Comparison of ENCODE assay signal across 8 mouse cellular contexts in the genomic region with DNA sequence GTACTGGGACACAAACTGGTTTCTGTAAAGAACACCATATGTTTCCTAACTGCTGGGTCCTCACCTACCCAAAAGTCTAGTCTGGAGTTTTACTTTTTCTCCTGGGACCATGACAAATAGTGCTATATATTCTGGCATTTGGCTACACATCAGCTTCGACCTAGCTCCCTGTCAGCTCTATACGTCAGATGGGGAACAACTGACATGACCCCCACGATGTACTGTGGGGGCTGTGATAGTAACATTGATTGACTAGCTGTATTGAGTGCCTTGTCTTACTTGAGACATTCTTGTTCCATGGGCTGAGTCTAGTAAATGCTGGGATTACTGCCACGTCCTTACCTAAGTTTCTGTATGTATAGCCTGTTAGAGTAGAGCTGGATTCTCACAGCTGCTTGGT. TPM values are rescaled to one million over a fixed set of nuclear protein-coding genes. Genes with fewer than 3 reads are reported as not detected.
DNase-seq lines count a peak whose midpoint lies in the region; ATAC-seq and TF ChIP-seq lines count a peak whose summit lies in the region.

No protein-coding gene starts in this region.

- H3K36me3 ChIP-seq in heart, embryonic 13.5 days = peaks cover 56% of the 10 kb centered on the region
- H3K36me3 ChIP-seq in C2C12 (ENCODE audit: control insufficient read depth, insufficient read depth) = peaks cover 28% of the 10 kb centered on the region
- peaks cover 43% of the 10 kb centered on the region for H3K36me3 ChIP-seq in forebrain, embryonic 13.5 days (ENCODE audit: poor library complexity, severe bottlenecking)
- peaks cover 60% of the 10 kb centered on the region for H3K36me3 ChIP-seq in liver, embryonic 13.5 days

- H3K27me3 ChIP-seq in heart, embryonic 13.5 days (replicated peaks) = no peaks in the 10 kb centered on the region
- no peaks in the 10 kb centered on the region for H3K27me3 ChIP-seq in C2C12 (ENCODE audit: control insufficient read depth, insufficient read depth, insufficient read length)
- H3K27me3 ChIP-seq in forebrain, embryonic 13.5 days = no peaks in the 10 kb centered on the region
- no peaks in the 10 kb centered on the region for H3K27me3 ChIP-seq in liver, embryonic 13.5 days

- DNase-seq in heart, postnatal 25 days (ENCODE audit: low spot score) = no peak
- no peak for DNase-seq in liver, embryonic 13.5 days
- DNase-seq in frontal cortex, postnatal 14 days (ENCODE audit: low spot score in 2 of 2) = no peak
- DNase-seq in MN1 (ENCODE audit: low spot score) = no peak

- H3K79me2 ChIP-seq in C2C12 (ENCODE audit: control insufficient read depth, insufficient read depth) = peaks cover 98% of the 10 kb centered on the region

- no peaks in the 10 kb centered on the region for H3K9me3 ChIP-seq in heart, embryonic 13.5 days
- no peaks in the 10 kb centered on the region for H3K9me3 ChIP-seq in forebrain, embryonic 13.5 days (replicated peaks)
- H3K9me3 ChIP-seq in liver, embryonic 13.5 days (replicated peaks) = no peaks in the 10 kb centered on the region

- H3K79me3 ChIP-seq in C2C12 (ENCODE audit: low read depth) = peaks cover 76% of the 10 kb centered on the region

- WGBS in heart, embryonic 13.5 days = 29% methylated on average over 4 of the region's 4 CpGs
- WGBS in forebrain, embryonic 13.5 days = 57% methylated on average over 4 of the region's 4 CpGs
- WGBS in liver, embryonic 13.5 days (ENCODE audit: insufficient replicate concordance) = 58% methylated on average over 4 of the region's 4 CpGs

- peaks cover 83% of the 10 kb centered on the region for H3K4me1 ChIP-seq in heart, embryonic 13.5 days
- peaks cover 50% of the 10 kb centered on the region for H3K4me1 ChIP-seq in forebrain, embryonic 13.5 days
- H3K4me1 ChIP-seq in liver, embryonic 13.5 days (replicated peaks) = peaks cover 95% of the 10 kb centered on the region

- ATAC-seq in heart, embryonic 13.5 days (ENCODE audit: extremely low read depth, insufficient number of reproducible peaks, low FRiP score, low TSS enrichment) = no peak
- peak; percentile 43; the same call in 1 of the 2 replicates for ATAC-seq in forebrain, embryonic 13.5 days
- ATAC-seq in liver, embryonic 13.5 days (ENCODE audit: low read depth) = no peak
- no peak for ATAC-seq in monocyte, adult 5-6 weeks (replicated peaks; ENCODE audit: insufficient number of reproducible peaks, low FRiP score, low TSS enrichment, poor library complexity, severe bottlenecking)

- H3K27ac ChIP-seq in heart, embryonic 13.5 days (replicated peaks) = peak overlapping the region; percentile 97
- H3K27ac ChIP-seq in forebrain, embryonic 13.5 days = peak overlapping the region; percentile 87
- H3K27ac ChIP-seq in liver, embryonic 13.5 days = peak overlapping the region; percentile 88

- peak overlapping the region; percentile 56 for H3K4me2 ChIP-seq in heart, embryonic 13.5 days
- H3K4me2 ChIP-seq in forebrain, embryonic 13.5 days = peak overlapping the region; percentile 27
- 0 out of 2 replicates have a peak overlapping the region, but pooled peaks have one; percentile 0 for H3K4me2 ChIP-seq in liver, embryonic 13.5 days

- H3ac ChIP-seq in C2C12 (ENCODE audit: control insufficient read depth, insufficient read length, low read depth) = peak overlapping the region; percentile 14

- H3K4me3 ChIP-seq in heart, embryonic 13.5 days = peak overlapping the region; percentile 16; the same call in 1 of the 2 replicates
- H3K4me3 ChIP-seq in C2C12 (ENCODE audit: insufficient read depth, poor library complexity, severe bottlenecking) = no peak overlapping the region
- no peak overlapping the region for H3K4me3 ChIP-seq in forebrain, embryonic 13.5 days
- H3K4me3 ChIP-seq in liver, embryonic 13.5 days (replicated peaks) = no peak overlapping the region

- TF ChIP-seq CTCF in C2C12 (IDR thresholded peaks at IDR 0.05; ENCODE audit: control insufficient read depth, insufficient read depth, insufficient read length) = no peak

- peak overlapping the region; percentile 77 for H3K9ac ChIP-seq in heart, embryonic 13.5 days
- peak overlapping the region; percentile 43 for H3K9ac ChIP-seq in forebrain, embryonic 13.5 days
- H3K9ac ChIP-seq in liver, embryonic 13.5 days = peak overlapping the region; percentile 37; the same call in 1 of the 2 replicates

- intact Hi-C loops in heart, postnatal 25 days (cut with DNase I) = no loop called here

TF ChIP-seq in C2C12, 6 proteins besides CTCF, POLR2A, EP300 and RAD21:
- TF ChIP-seq USF1 (IDR thresholded peaks at IDR 0.05; ENCODE audit: low read depth) = no peak
- TF ChIP-seq FOSL1 (IDR thresholded peaks at IDR 0.05; ENCODE audit: insufficient read depth, low read length, poor library complexity, severe bottlenecking) = no peak
- TF ChIP-seq MAX (IDR thresholded peaks at IDR 0.05) = no peak
- no peak for TF ChIP-seq CEBPB (IDR thresholded peaks at IDR 0.05; ENCODE audit: low read depth)
- no peak for TF ChIP-seq MYOD1 (IDR thresholded peaks at IDR 0.05; ENCODE audit: control insufficient read depth, insufficient read length, low read depth)
- TF ChIP-seq MYOG (IDR thresholded peaks at IDR 0.05; ENCODE audit: control insufficient read depth, extremely low read depth, insufficient read length) = no peak

RNA-seq across cellular contexts. Expression of gene Mcl1, which starts 8.9 kb away (rescaled TPM):
- 36.0 and 36.2 TPM in 2 replicates for polyA plus RNA-seq in heart, embryonic 13.5 days (2015; fragmentation: Nextera tagmentation; extraction: Ambion mirVana)
- total RNA-seq in heart, postnatal 25 days (2021) = 100 to 1,000 TPM; 128 to 152 TPM
- 46.4 TPM for polyA plus RNA-seq in C2C12 (2012; fragmentation: generic; extraction: Trizol)
- polyA plus RNA-seq in forebrain, embryonic 13.5 days (2015; fragmentation: Nextera tagmentation; extraction: Ambion mirVana) = 40.3 and 44.0 TPM in 2 replicates
- 31.8 and 33.3 TPM in 2 replicates for polyA plus RNA-seq in liver, embryonic 13.5 days (2015; fragmentation: Nextera tagmentation; extraction: Ambion mirVana)
- total RNA-seq in monocyte, adult 5-6 weeks (2017) = 678 to 973 TPM (median 884 TPM) in 3 replicates

RNA-seq across cellular contexts. Expression of gene Adamtsl4, which starts 20.2 kb away (rescaled TPM):
- 4.8 and 7.3 TPM in 2 replicates for polyA plus RNA-seq in heart, embryonic 13.5 days (2015; fragmentation: Nextera tagmentation; extraction: Ambion mirVana)
- 10 to 100 TPM; 52.6 to 64.6 TPM for total RNA-seq in heart, postnatal 25 days (2021)
- 3.1 TPM for polyA plus RNA-seq in C2C12 (2012; fragmentation: generic; extraction: Trizol)
- 0.53 and 0.80 TPM in 2 replicates for polyA plus RNA-seq in forebrain, embryonic 13.5 days (2015; fragmentation: Nextera tagmentation; extraction: Ambion mirVana)
- 0.37 and 0.83 TPM in 2 replicates for polyA plus RNA-seq in liver, embryonic 13.5 days (2015; fragmentation: Nextera tagmentation; extraction: Ambion mirVana)
- 0.38 to 7.2 TPM (median 0.53 TPM) in 3 replicates for total RNA-seq in monocyte, adult 5-6 weeks (2017)

RNA-seq across cellular contexts. Expression of gene Ensa, which starts 42.7 kb away (rescaled TPM):
- 46.5 and 53.1 TPM in 2 replicates for polyA plus RNA-seq in heart, embryonic 13.5 days (2015; fragmentation: Nextera tagmentation; extraction: Ambion mirVana)
- 10 to 100 TPM; 67.4 to 72.2 TPM for total RNA-seq in heart, postnatal 25 days (2021)
- polyA plus RNA-seq in C2C12 (2012; fragmentation: generic; extraction: Trizol) = 42.0 TPM
- 98.1 and 108 TPM in 2 replicates for polyA plus RNA-seq in forebrain, embryonic 13.5 days (2015; fragmentation: Nextera tagmentation; extraction: Ambion mirVana)
- 33.4 and 36.8 TPM in 2 replicates for polyA plus RNA-seq in liver, embryonic 13.5 days (2015; fragmentation: Nextera tagmentation; extraction: Ambion mirVana)
- 127 to 153 TPM (median 131 TPM) in 3 replicates for total RNA-seq in monocyte, adult 5-6 weeks (2017)

Comparison
In these comparisons a context has a peak if more than half of its experiments do, and no peak if none do; other contexts are left out.
1. H3K4me2 ChIP-seq: peak in every context shown above with its lines; median percentile 56 in heart, embryonic 13.5 days; 27 in forebrain, embryonic 13.5 days; 0 in liver, embryonic 13.5 days.